Mouse (Mus musculus): ENCODE measurements around the gene Srcap.

Gene Srcap

GRCm38 (mm10) chr7:127585031-127585430, 73.2 kb downstream of the Srcap start:
- no peak for DNase-seq

DNA sequence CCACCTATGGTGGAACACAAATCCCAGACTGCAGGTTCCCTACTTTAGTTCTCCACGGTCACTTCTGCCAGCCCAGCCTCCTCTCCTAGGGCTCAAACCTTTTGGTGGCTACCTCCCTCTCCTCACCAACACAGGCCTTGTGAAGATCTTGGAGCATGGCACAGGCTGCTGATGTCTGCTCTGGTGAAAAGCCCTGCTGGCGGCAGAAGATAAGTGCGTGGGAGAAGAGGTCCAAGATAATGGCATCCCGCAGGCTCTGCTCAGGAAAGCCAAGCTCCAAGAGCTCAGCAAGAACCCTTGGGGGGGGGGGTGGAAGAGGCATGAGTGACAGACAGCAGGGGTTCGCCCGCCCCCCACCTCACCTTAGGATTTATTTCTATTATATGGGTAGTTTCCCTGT, 74.4 kb downstream of the Srcap start:
- no peak for DNase-seq

DNA sequence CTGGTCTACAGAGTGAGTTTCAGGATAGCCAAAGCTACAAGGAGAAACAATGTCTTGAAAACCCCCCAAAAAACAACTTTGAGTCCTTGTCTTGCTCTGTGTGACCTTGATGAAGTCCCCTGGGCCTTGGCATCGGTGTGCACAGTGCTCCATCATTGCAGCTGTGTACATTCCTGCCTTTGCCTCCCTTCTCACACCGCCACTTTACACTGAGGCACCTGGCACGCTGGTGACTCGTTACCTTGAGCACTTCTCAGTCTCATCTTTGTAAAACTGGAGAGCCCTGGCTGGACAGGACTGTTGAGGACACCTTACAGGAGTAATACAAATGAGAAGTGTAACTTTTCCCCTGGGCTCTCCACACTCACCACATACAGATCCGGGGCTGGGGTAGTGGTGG, 75.4 kb downstream of the Srcap start:
- no peak for DNase-seq

DNA sequence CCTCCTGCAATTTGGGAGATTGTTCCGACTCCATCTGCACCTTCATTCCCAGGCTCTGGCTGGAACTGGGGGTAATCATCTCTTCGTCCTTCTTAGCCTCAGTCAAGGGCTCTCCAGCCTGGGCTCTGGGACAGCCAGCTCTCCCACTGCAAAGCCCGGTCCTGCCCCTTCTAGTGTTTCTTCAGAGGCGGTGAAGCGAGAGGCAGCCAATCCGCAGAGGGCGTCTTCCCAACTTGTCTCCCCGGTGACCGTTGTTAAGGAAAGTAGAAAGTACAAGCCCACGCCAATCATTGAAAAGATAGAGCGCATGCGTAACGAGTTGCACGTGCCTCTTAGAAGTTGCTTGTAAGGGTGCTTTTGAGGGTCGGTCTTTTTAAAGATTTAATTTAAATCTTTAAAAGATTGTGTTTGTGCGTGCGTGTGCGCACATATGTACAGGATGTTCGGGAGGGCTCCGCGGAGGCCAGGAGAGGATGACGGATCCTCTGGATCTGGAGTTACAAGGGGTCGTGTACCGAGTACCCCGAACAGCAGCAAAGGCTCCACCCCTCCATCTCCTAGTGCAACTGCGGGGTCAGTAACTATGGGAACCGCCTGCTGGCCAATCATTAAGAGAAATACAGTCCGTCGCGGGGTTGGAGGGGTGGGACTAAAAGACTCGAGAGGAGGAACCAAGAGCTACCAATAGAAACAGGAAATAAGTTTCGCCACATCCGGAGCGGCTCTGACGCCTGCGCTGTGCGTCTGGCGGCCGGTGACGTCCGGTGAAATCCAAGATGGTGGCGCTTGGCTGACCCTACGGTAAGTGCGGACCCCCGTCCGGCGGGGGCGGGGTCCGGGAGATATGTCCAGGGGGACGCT, 76.5 kb downstream of the Srcap start, which contains the start of the genes Ccdc189 and Rnf40:
Gene Ccdc189, minus strand, starts transcription at position 585 of the 861 bp plus-strand sequence.
Gene Rnf40, plus strand, starts transcription at position 757 of the 861 bp plus-strand sequence.
- DNase-seq: peak; percentile 92

DNA sequence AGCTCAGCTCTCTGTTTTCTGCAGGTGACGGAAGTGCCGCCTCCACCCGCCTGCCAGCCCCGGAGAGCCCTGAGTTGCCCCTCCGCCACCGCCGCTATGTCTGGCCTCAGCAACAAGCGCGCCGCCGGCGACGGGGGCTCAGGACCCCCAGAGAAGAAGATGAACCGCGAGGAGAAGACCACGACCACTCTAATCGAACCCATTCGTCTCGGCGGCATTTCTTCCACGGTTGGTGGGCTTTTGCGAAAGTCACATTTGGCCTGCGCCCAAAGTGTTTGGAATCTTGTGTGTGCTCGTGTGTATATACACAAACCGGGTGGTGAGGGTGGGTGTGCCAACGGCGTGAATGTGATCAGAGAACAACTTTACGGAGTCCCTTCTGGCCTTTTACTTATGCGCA, 77.1 kb downstream of the Srcap start:
- DNase-seq: no peak

GRCm38 (mm10) chr7:127589637-127590036, 77.9 kb downstream of the Srcap start:
- DNase-seq: no peak

GRCm38 (mm10) chr7:127591108-127591507, 79.3 kb downstream of the Srcap start:
- DNase-seq: no peak

DNA sequence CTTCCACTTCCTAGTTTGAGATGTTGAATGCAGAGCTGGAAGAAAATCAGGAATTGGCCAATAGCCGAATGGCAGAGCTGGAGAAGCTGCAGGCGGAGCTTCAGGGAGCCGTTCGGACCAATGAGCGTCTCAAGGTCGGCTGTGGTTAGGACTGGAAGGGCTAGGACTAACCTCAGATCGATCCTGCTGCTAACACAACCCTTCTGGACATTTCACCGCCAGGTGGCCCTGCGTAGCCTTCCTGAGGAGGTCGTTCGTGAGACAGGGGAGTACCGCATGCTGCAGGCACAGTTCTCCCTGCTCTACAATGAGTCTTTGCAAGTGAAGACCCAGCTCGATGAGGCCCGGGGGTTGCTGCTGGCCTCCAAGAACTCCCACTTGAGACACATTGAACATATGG, 80.8 kb downstream of the Srcap start:
- no peak for DNase-seq

GRCm38 (mm10) chr7:127596747-127597146, 85.0 kb downstream of the Srcap start:
- no peak for DNase-seq

- no peak for DNase-seq
Observed at GRCm38 (mm10) chr7:127600612-127601011, 88.8 kb downstream of the Srcap start.

DNA sequence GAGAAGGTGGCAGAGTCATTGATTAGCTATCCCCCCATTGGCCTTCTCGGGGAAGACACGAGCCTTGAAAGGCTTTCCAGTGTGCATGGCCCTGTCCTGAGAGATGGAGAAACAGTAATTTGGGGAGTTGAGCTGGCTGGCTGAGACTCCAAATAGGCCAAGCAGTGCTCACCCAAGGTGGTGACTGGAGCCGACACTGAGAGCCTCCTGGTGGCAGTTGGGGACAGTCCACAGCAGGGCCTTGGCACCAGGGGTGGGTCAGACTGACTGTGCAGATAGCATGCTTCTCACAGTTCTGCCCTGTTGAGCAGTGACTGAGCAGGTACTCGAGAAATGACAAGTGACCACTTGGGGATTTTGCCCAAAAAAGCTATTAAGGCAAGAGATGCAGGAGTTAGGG, 90.0 kb downstream of the Srcap start:
- no peak for DNase-seq

DNA sequence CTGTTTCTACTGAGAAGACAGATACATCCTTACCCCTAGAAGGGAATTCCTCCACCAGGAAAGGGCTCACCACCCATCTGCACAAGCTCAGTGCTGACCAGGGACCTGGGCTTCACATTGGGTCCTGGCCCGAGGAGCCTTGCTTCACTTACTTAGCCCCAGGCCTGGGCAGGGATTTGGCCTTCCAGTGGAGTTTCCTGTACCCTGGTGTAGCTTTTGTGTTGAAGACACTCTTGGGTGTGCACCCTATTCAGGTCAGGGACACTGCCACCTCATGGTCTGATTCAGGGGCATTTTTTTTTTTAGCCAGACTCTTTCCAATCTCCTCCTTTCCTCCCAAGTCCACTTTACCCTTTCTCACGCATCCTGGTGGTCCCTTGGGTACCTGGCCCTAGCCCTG, 91.1 kb downstream of the Srcap start:
- DNase-seq: no peak

GRCm38 (mm10) chr7:127604256-127604655, 92.5 kb downstream of the Srcap start:
- DNase-seq: no peak

- DNase-seq: no peak
Observed at GRCm38 (mm10) chr7:127607150-127607549, 95.4 kb downstream of the Srcap start.

Data from right cerebral cortex, postnatal 25 days (tissue).